Comparison of ENCODE assay signal across 7 mouse cellular contexts in genomic region chr2:59470326-59471031, GRCm38 (mm10). TPM values are rescaled to one million over a fixed set of nuclear protein-coding genes. Genes with fewer than 3 reads are reported as not detected.
A peak's percentile ranks its signal among the peaks of the same experiment; 100 is the strongest.
DNase-seq lines count a peak whose midpoint lies in the region; ATAC-seq and TF ChIP-seq lines count a peak whose summit lies in the region.

No protein-coding gene starts in this region.

- no peaks in the 10 kb centered on the region for H3K36me3 ChIP-seq in embryonic facial prominence, embryonic 15.5 days
- H3K36me3 ChIP-seq in limb, embryonic 14.5 days (ENCODE audit: control insufficient read depth, insufficient read depth, low read length): no peaks in the 10 kb centered on the region

- peak overlapping the region; percentile 68 for H3K27ac ChIP-seq in embryonic facial prominence, embryonic 15.5 days (replicated peaks)
- 0 out of 2 replicates have a peak overlapping the region, but pooled peaks have one; percentile 44 for H3K27ac ChIP-seq in limb, embryonic 14.5 days (replicated peaks; ENCODE audit: low read depth, low read length)

- 47% methylated on average over 11 of the region's 11 CpGs for WGBS in embryonic facial prominence, embryonic 15.5 days
- 62% methylated on average over 11 of the region's 11 CpGs for WGBS in limb, embryonic 14.5 days

- H3K4me3 ChIP-seq in embryonic facial prominence, embryonic 15.5 days (replicated peaks): no peak overlapping the region
- no peak overlapping the region for H3K4me3 ChIP-seq in limb, embryonic 14.5 days (replicated peaks; ENCODE audit: low read length)

- no peak overlapping the region for H3K9ac ChIP-seq in embryonic facial prominence, embryonic 15.5 days
- H3K9ac ChIP-seq in limb, embryonic 14.5 days (ENCODE audit: low read depth, low read length, severe bottlenecking): no peak overlapping the region

- no peaks in the 10 kb centered on the region for H3K9me3 ChIP-seq in embryonic facial prominence, embryonic 15.5 days (replicated peaks)
- H3K9me3 ChIP-seq in limb, embryonic 14.5 days (ENCODE audit: control insufficient read depth, low read length): no peaks in the 10 kb centered on the region

- ATAC-seq in embryonic facial prominence, embryonic 15.5 days (ENCODE audit: insufficient number of reproducible peaks, low FRiP score, low TSS enrichment, low read depth): no peak
- ATAC-seq in limb, embryonic 14.5 days (ENCODE audit: low FRiP score, low read depth): peak; percentile 37; the same call in 1 of the 2 replicates

- no peak overlapping the region for H3K4me2 ChIP-seq in embryonic facial prominence, embryonic 15.5 days (replicated peaks)
- H3K4me2 ChIP-seq in limb, embryonic 14.5 days (replicated peaks; ENCODE audit: low read depth, low read length, severe bottlenecking): no peak overlapping the region

- DNase-seq in kidney, postnatal 10 days: peak; percentile 37
- DNase-seq in kidney, adult 11 months: no peak
- DNase-seq in T-cell, adult 2 months (ENCODE audit: low spot score): peak; percentile 80
- no peak for DNase-seq in limb, embryonic 14.5 days (ENCODE audit: low spot score)
- DNase-seq in testis, postnatal 10 days (ENCODE audit: low spot score): no peak
- DNase-seq in layer of hippocampus, adult 9-10 months (ENCODE audit: low spot score): no peak

- no peaks in the 10 kb centered on the region for H3K27me3 ChIP-seq in embryonic facial prominence, embryonic 15.5 days
- H3K27me3 ChIP-seq in limb, embryonic 14.5 days (ENCODE audit: control insufficient read depth, insufficient read depth, low read length): no peaks in the 10 kb centered on the region

- no peak for TF ChIP-seq POLR2A in limb, embryonic 14.5 days (IDR thresholded peaks at IDR 0.05; ENCODE audit: borderline replicate concordance, extremely low read depth, insufficient read depth, insufficient read length)

- peaks cover 29% of the 10 kb centered on the region for H3K4me1 ChIP-seq in embryonic facial prominence, embryonic 15.5 days
- peaks cover 12% of the 10 kb centered on the region; the same call in 1 of the 2 replicates for H3K4me1 ChIP-seq in limb, embryonic 14.5 days (ENCODE audit: control insufficient read depth, insufficient read depth, low read length)

RNA-seq across cellular contexts. Expression of gene Dapl1, which starts 14.0 kb away (rescaled TPM):
- 31.0 and 33.3 TPM in 2 replicates for polyA plus RNA-seq in embryonic facial prominence, embryonic 15.5 days (2015; fragmentation: Nextera tagmentation; extraction: Ambion mirVana)
- polyA plus RNA-seq in limb, embryonic 14.5 days (2012; rRNA removed): 0.96 and 1.0 TPM in 2 replicates
- polyA plus RNA-seq in limb, embryonic 14.5 days (2014; fragmentation: Nextera tagmentation; extraction: Ambion mirVana): 1.5 and 3.1 TPM in 2 replicates

Comparison
In these comparisons a context has a peak if more than half of its experiments do, and no peak if none do; other contexts are left out.
1. DNase-seq: peak in kidney, postnatal 10 days (single experiment) and T-cell, adult 2 months (single experiment); none in kidney, adult 11 months (single experiment), limb, embryonic 14.5 days (single experiment), testis, postnatal 10 days (single experiment) and layer of hippocampus, adult 9-10 months (single experiment).